Mouse (Mus musculus) limb, embryonic 10.5 days (tissue): ENCODE measurements around the gene Rgs3. TPM values are rescaled to one million over a fixed set of nuclear protein-coding genes. Genes with fewer than 3 reads are reported as not detected.
A peak's percentile ranks its signal among the peaks of the same experiment; 100 is the strongest.

ENCODE experiments used
- DNase-seq: peaks from one replicate; pipeline ENCODE4 v3.0.0-alpha.2; 2017; ENCODE audit warnings: low spot score
- H3K27ac ChIP-seq: fragments of 300-500 bp; sonication (generic); 2 replicates; pipeline ENCODE4 v1.5.1; 2016; ENCODE audit warnings: mild to moderate bottlenecking
- H3K27me3 ChIP-seq: fragments of 300-500 bp; sonication (generic); 2 replicates; pipeline ENCODE4 v1.6.1; 2016; ENCODE audit warnings: low read depth, mild to moderate bottlenecking; ENCODE audit not compliant: poor library complexity, severe bottlenecking
- H3K36me3 ChIP-seq: fragments of 300-500 bp; sonication (generic); 2 replicates; pipeline ENCODE4 v1.6.1; 2016; ENCODE audit warnings: mild to moderate bottlenecking, moderate library complexity
- H3K4me1 ChIP-seq: fragments of 300-500 bp; sonication (generic); 2 replicates; pipeline ENCODE4 v1.6.1; 2016
- H3K4me3 ChIP-seq: fragments of 300-500 bp; sonication (generic); 2 replicates; pipeline ENCODE4 v1.5.1; 2016; ENCODE audit warnings: mild to moderate bottlenecking, moderate library complexity
- H3K9me3 ChIP-seq: fragments of 300-500 bp; sonication (generic); replicated peaks from 2 replicates; pipeline ENCODE4 v1.6.1; 2016; ENCODE audit warnings: mild to moderate bottlenecking
- WGBS: fragments of 180-500 bp; shearing (Covaris S2); methylation state at CpG from one replicate; pipeline ENCODE4 v1.1.7; 2016; 5-methylcytosine and 5-hydroxymethylcytosine counted together
- polyA plus RNA-seq: library from polyadenylated mRNA; unstranded; fragments of >200 nt; fragmentation: Nextera tagmentation; extraction: Ambion mirVana; gene quantifications from 2 replicates; pipeline ENCODE4 v1.2.1, GENCODE M21; 2016

Rgs3 gene
- polyA plus RNA-seq, 1 experiment from 2014 or later, result 38.2 TPM

DNA sequence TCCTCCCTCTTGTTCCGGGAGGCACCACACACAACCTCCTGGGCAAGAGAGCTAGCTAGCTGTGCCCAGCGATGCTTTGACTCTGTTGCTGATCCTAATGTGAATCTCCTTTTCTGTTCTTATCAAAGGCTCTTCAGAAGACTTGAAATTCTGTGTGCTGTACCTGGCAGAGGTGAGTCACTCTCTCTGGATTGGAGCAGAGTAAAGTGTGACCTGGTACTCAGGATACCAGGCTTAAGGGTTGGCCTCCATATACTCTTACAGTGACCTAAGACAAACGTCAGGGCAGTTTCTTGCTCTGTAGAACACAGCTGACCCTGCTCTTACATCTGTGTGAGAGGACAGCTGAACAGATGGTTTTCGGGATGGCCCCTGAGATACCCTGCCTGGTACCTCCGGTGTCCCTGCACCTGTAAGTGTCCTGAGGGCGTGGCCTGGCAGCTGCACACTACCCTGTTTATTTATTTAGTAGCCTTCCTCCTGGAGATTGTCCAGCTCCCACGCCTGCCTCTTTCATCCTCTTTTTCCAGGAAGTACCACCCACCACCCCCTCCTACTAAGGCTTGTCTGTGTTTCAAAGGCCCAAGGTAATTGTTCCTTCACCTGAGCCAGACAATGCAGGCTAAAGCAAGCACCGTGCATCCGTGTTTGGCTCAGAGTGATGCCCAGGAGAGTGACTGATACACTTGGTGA lies 87.1 kb downstream of the Rgs3 start:
- no peaks in the 10 kb centered on the region for H3K36me3 ChIP-seq
- H3K9me3 ChIP-seq, result no peaks in the 10 kb centered on the region
- peaks cover 39% of the 10 kb centered on the region for H3K4me1 ChIP-seq
- no peak overlapping the region for H3K4me3 ChIP-seq
- DNase-seq, result no peak
- 70% methylated on average over 9 of the region's 9 CpGs for WGBS
- H3K27me3 ChIP-seq, result no peaks in the 10 kb centered on the region
- no peak overlapping the region for H3K27ac ChIP-seq

DNA sequence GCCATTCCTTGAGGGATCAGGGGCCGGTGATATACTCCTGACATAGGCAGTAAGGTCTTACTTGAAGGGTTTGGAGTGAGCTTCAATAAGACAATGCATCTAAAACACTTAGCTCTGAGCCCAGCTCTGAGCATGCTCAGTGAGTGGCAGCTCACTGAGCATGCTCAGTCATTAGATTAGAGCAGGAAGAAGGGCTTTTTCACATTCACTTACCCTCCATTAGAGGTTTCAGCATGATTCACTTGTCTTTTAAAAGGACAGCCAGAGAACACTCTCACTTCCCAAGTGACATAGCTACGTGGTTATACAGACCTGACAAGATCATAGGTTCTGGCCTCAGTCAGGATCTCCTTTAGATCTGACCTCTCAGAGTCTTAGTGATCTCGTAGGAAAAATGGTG lies 89.2 kb downstream of the Rgs3 start:
- Histone ChIP-seq H3K36me3 (no peaks in the 10 kb centered on the region), H3K27ac (no peak overlapping the region), H3K9me3 (no peaks in the 10 kb centered on the region), H3K4me3 (no peak overlapping the region), H3K27me3 (0 out of 2 replicates have a peak, but pooled peaks cover 3% of the 10 kb centered on the region), H3K4me1 (peaks cover 21% of the 10 kb centered on the region)
- WGBS, result 87% methylated on average over 3 of the region's 3 CpGs
- DNase-seq, result no peak

DNA sequence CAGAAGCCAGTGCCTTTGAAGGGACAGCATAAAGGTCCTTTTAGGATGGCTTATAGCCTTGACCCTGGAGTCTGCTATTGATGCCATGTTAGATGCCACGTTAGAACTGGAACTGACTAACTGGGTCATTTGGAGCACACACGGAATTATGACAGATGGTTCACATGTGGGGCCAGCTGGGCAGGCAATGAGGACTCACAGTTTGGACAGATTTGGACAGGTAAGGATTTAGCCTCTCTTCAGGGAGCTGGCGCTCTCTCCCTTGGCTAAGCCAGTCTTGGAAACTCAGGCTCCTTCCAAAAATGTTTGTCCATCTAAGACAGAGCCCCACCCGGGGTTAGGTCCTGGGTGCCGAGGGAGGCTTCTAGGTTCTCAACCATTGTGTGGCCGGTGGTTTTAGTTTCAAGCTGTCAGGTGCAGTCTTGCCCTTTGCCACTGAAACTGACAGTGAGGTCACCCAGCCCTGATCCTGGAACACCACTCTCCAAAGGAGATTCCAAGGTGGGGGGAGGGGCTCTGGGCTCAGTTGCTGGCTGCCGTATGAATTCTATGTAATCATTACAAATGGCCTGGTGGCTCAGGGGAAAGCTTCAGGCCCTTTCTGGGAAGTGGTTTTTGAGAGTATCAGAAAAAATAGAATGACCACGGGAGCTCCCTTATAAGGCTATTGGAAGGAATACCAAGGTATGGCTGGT lies 90.0 kb downstream of the Rgs3 start:
- no peaks in the 10 kb centered on the region for H3K9me3 ChIP-seq
- H3K4me3 ChIP-seq, result no peak overlapping the region
- no peaks in the 10 kb centered on the region for H3K36me3 ChIP-seq
- DNase-seq, result no peak
- peaks cover 14% of the 10 kb centered on the region for H3K4me1 ChIP-seq
- H3K27ac ChIP-seq, result no peak overlapping the region
- 0 out of 2 replicates have a peak, but pooled peaks cover 3% of the 10 kb centered on the region for H3K27me3 ChIP-seq
- WGBS, result 82% methylated on average over 8 of the region's 8 CpGs

DNA sequence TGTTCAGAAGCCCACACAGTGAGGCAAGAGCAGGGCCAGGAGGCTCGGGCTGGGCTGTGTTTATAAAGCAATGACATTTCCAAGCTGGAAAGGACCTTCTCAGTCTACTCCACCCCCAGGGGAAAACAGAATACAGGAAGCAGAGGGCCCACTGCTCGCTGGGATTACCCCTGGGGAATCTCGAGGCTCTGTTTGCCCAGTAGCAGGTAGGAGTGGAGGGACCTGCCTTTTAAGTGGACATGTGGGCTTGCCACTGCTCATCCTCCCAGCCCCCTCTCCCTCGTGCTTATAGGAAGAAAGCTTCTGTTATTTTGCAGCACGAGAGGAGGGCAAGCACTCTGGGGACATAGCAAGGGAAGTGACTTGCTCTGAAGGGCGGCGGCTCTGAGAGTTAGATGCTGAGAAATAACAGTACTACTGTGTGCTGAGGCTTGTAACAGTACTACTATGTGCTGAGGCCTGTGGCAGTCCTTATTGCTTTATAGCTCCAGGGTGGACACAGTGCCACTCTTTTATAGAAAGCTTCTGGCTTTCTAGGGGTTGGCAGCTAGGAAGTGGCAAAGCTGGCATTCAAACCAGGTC lies 91.6 kb downstream of the Rgs3 start:
- Histone ChIP-seq H3K36me3 (no peaks in the 10 kb centered on the region), H3K27me3 (0 out of 2 replicates have a peak, but pooled peaks cover 3% of the 10 kb centered on the region), H3K4me3 (no peak overlapping the region), H3K9me3 (no peaks in the 10 kb centered on the region), H3K4me1 (peaks cover 17% of the 10 kb centered on the region), H3K27ac (no peak overlapping the region)
- 56% methylated on average over 7 of the region's 7 CpGs for WGBS
- DNase-seq, result no peak

DNA sequence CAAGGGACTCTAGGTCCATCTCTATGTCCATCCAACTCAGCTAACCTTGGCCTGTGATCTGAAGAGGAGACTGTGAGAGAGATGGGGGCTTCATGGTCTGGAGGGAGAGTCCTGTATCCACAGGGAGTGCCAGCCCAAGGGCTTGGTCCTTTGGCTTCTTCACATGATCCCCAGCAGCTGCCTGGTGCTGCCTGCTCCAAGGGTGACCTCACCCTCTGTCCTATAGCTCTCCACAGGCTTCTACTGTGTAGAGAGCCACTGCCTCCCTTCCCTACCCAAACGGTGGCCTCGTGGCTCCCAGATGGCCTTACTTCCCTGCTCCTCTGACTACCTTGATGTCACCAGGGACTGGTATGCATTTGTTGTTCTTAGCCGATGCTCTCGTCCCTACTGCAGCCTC lies 92.6 kb downstream of the Rgs3 start:
- no peak overlapping the region for H3K4me3 ChIP-seq
- no peaks in the 10 kb centered on the region for H3K9me3 ChIP-seq
- H3K36me3 ChIP-seq, result no peaks in the 10 kb centered on the region
- H3K27ac ChIP-seq, result no peak overlapping the region; the same call in 1 of the 2 replicates
- WGBS, result 38% methylated on average over 4 of the region's 4 CpGs
- peaks cover 17% of the 10 kb centered on the region for H3K4me1 ChIP-seq
- DNase-seq, result no peak
- H3K27me3 ChIP-seq, result 0 out of 2 replicates have a peak, but pooled peaks cover 3% of the 10 kb centered on the region

DNA sequence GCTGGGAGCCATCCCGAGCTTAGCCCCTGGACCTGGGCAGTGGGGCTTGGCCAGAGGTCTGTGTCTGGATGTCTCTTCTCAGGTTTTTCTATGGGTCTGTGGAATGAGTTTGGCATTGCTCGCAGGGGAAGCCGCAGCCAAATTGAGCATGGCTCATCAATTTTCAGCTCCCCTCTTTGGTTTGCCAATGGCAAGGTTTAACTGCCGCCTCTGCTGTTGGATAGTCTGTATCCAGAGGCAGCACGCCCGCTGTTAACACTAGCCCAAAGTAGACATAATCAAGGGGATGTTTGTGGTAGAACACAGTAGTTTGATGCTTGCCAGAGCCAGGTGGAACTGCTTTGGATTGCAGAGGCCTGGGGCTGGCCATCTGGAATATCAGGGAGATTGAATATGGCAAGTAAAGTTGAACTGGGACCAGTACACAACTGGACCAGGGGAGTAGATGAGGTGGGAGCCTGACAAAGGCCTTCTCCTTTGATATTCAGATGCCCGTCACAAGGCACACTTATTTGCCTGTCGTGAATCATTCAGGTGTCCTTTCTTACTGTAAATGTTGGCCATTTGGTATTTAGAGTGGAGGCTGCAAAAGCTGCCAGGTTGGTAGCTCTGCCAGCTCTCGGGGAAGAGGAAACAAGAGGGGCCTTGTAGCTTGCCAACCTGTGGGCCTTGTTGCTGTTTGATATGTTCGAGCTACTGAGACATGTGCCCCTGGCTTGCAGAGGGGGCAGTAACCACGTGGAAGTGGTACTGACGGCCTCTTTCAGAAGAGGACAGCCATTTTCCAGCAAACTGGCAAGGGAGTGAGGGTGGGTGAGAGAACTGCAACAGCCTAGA lies 93.5 kb downstream of the Rgs3 start:
- H3K4me3 ChIP-seq, result no peak overlapping the region
- H3K9me3 ChIP-seq, result no peaks in the 10 kb centered on the region
- no peaks in the 10 kb centered on the region for H3K36me3 ChIP-seq
- DNase-seq, result no peak
- whole genome bisulfite sequencing, result 83% methylated on average over 12 of the region's 12 CpGs
- peaks cover 17% of the 10 kb centered on the region for H3K4me1 ChIP-seq
- peaks cover 4% of the 10 kb centered on the region; the same call in 1 of the 2 replicates for H3K27me3 ChIP-seq
- H3K27ac ChIP-seq, result no peak overlapping the region

DNA sequence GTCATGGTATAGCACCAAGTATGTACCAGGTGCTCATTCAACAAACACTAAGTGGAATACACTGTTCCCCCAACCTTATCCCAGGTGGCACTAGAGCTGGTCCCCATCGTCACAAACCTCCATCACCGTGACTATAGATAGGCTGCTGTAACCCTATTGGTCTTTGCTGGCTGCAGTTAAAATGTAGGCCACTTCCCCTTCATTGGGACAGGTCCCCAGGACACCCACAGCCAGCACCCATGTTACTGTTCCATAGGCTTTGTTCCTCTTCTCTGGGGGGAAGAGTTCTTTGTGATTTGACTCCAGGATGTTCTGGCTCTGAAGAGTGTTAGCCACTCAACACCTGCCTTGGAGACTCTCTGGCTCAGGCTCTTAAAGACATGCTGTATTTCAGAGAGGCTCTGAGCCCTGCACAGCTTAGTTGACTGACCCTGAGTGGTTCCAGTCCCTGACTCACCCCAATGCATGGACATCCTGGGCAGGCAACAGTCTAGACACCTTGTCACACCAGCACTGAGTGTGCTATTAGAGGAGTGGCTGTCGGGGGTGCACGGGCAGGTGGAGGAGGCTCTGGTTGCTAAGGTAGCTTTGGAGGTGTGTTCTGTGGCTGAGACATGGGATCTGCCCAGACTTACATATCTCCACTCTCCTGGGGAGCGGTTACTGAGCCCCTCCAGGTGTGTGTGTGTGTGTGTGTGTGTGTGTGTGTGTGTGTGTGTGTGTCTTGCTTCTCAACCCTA lies 94.4 kb downstream of the Rgs3 start:
- Histone ChIP-seq H3K27me3 (peaks cover 7% of the 10 kb centered on the region; the same call in 1 of the 2 replicates), H3K36me3 (no peaks in the 10 kb centered on the region), H3K27ac (no peak overlapping the region), H3K4me1 (peaks cover 23% of the 10 kb centered on the region), H3K9me3 (no peaks in the 10 kb centered on the region), H3K4me3 (no peak overlapping the region)
- no peak for DNase-seq
- 87% methylated on average over 5 of the region's 5 CpGs for WGBS

DNA sequence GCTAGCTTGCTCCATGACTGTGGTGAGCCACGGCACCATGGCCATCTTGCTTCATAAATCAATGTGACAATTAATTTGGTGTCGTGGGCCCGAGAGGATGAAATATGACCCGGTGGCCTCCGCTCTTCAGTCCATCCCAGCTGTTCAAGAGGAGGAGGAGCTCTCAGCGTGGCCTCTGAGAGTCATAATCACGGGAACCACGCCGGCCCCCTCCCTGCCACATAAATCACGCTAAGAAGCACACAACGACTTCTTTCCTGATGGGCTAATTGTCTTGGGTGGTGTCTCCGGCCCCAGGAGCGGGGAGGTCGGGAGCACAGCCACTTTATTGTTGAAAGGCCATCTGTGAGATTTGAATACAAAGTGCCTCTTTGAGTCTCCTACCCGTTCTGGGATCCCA lies 99.6 kb downstream of the Rgs3 start:
- Histone ChIP-seq H3K9me3 (no peaks in the 10 kb centered on the region), H3K36me3 (no peaks in the 10 kb centered on the region), H3K27ac (peak overlapping the region; percentile 91), H3K27me3 (peaks cover 4% of the 10 kb centered on the region; the same call in 1 of the 2 replicates), H3K4me1 (peaks cover 60% of the 10 kb centered on the region), H3K4me3 (0 out of 2 replicates have a peak overlapping the region, but pooled peaks have one; percentile 8)
- peak; percentile 59 for DNase-seq
- WGBS, result 9% methylated on average over 15 of the region's 15 CpGs

DNA sequence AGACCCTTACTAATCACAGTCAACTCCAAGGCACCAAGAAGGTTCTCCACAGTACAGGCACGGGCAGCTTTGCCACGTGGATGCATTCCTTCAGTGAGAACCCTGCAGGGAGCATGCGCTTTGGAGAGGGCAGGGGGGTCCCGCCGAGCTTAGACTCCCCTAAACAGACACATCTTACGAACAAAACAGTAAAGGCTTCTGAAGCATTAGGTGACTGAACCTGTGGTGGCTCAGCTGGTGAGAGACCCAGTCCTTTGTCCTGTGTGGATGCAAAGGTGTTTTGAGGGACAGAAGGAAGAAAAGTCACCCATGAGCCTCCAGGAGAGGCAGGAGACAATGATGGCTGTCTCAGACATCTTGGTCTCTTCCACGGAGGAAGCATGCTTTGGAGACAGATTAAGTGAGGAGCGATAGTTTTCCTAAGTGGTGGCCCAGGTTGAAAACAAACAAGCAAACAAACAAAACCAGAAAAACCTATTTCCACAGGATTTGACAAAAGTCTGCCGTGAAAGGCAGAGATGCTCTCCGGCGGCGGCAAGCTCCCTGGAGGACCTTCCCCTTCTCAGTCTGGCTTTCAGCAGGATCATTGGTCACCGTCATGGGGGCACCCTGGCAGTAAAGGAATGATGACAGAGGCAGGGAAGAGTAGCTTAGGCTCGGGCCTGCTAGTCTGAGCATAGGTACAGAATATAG lies 100.4 kb downstream of the Rgs3 start:
- Histone ChIP-seq H3K27ac (peak overlapping the region; percentile 91), H3K4me1 (peaks cover 65% of the 10 kb centered on the region), H3K9me3 (no peaks in the 10 kb centered on the region), H3K36me3 (no peaks in the 10 kb centered on the region), H3K27me3 (peaks cover 4% of the 10 kb centered on the region; the same call in 1 of the 2 replicates), H3K4me3 (peak overlapping the region; percentile 39)
- WGBS, result 13% methylated on average over 14 of the region's 14 CpGs
- peak; percentile 59 for DNase-seq

DNA sequence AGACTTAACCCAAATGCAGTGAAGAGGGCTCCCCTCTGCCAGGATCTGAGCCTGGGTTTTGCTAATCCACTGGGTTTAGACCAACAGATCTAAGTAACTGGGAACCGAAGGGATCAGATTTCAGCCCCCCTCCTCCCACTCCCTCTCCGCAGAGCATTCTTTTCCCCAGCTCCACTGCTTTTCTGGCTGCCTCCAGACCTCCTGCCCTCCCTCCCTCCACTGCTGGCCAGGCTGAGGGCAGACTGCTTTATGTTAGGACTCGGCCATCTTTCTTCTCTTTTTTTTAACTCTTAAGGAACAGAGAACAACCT lies 100.9 kb downstream of the Rgs3 start:
- DNase-seq, result peak; percentile 86
- peaks cover 4% of the 10 kb centered on the region; the same call in 1 of the 2 replicates for H3K27me3 ChIP-seq
- H3K9me3 ChIP-seq, result no peaks in the 10 kb centered on the region
- WGBS, result 1% methylated on average over 3 of the region's 3 CpGs
- H3K4me3 ChIP-seq, result peak overlapping the region; percentile 39
- H3K4me1 ChIP-seq, result peaks cover 63% of the 10 kb centered on the region
- no peaks in the 10 kb centered on the region for H3K36me3 ChIP-seq
- peak overlapping the region; percentile 91 for H3K27ac ChIP-seq

DNA sequence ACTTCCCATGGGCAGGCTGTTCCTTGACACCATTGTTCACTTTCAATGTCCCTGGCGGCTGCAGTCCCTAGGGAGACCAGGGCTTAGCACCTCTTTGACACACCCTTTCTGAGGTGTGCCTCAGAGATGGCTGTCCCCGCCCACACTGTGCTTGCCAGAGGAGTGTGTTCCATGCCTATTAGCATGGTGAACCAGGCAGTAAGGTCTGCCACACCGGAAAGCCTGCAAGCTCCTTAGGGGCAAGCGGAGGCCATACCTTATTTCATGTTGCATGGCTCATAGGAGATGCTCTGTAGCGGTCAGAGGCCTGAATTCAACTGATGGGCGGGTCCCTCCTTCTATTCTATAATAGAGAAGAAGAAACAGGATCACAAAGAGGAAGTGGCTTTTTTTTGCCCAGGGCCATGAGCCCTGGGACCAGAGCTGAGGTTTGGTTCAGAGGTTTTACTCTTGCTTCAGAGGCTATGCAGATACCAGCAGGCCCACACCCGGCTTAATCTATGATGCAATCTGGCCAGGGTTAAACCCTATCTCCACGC lies 101.7 kb downstream of the Rgs3 start:
- no peak for DNase-seq
- no peaks in the 10 kb centered on the region for H3K36me3 ChIP-seq
- H3K27me3 ChIP-seq, result peaks cover 4% of the 10 kb centered on the region; the same call in 1 of the 2 replicates
- WGBS, result 66% methylated on average over 8 of the region's 8 CpGs
- peaks cover 63% of the 10 kb centered on the region for H3K4me1 ChIP-seq
- H3K9me3 ChIP-seq, result no peaks in the 10 kb centered on the region
- H3K27ac ChIP-seq, result peak overlapping the region; percentile 91
- peak overlapping the region; percentile 39; the same call in 1 of the 2 replicates for H3K4me3 ChIP-seq
